Mouse (Mus musculus) heart, embryonic 15.5 days (tissue): ENCODE measurements around the gene Epha8. TPM values are rescaled to one million over a fixed set of nuclear protein-coding genes. Genes with fewer than 3 reads are reported as not detected.

ENCODE experiments used
- ATAC-seq: fragments of 200-750 bp; cut with Nextera tagmentation; replicated peaks from 2 replicates; pipeline ENCODE4 v1.8.0; 2017; ENCODE audit warnings: low read depth, moderate TSS enrichment; ENCODE audit not compliant: insufficient number of reproducible peaks, insufficient read depth, low FRiP score
- H3K27ac ChIP-seq: fragments of 300-500 bp; sonication (generic); 2 replicates; pipeline ENCODE4 v1.5.1; 2015; ENCODE audit warnings: mild to moderate bottlenecking, inconsistent platforms
- H3K27me3 ChIP-seq: fragments of 300-500 bp; sonication (generic); 2 replicates; pipeline ENCODE4 v1.6.1; 2015; ENCODE audit warnings: inconsistent platforms
- H3K36me3 ChIP-seq: fragments of 300-500 bp; sonication (generic); 2 replicates; pipeline ENCODE4 v1.6.1; 2015; ENCODE audit warnings: mild to moderate bottlenecking, inconsistent platforms
- H3K4me1 ChIP-seq: fragments of 300-500 bp; sonication (generic); replicated peaks from 2 replicates; pipeline ENCODE4 v1.6.1; 2015; ENCODE audit warnings: inconsistent platforms
- H3K4me2 ChIP-seq: fragments of 300-500 bp; sonication (generic); 2 replicates; pipeline ENCODE4 v1.6.1; 2015; ENCODE audit warnings: inconsistent platforms, mild to moderate bottlenecking, moderate library complexity
- H3K4me3 ChIP-seq: fragments of 300-500 bp; sonication (generic); 2 replicates; pipeline ENCODE4 v1.5.1; 2015; ENCODE audit warnings: mild to moderate bottlenecking, inconsistent platforms
- H3K9ac ChIP-seq: fragments of 300-500 bp; sonication (generic); 2 replicates; pipeline ENCODE4 v1.6.1; 2015; ENCODE audit warnings: mild to moderate bottlenecking, inconsistent platforms
- H3K9me3 ChIP-seq: fragments of 300-500 bp; sonication (generic); replicated peaks from 2 replicates; pipeline ENCODE4 v1.6.1; 2016; ENCODE audit warnings: inconsistent platforms
- WGBS: fragments of 180-500 bp; shearing (Covaris S2); methylation state at CpG from one replicate; pipeline ENCODE4 v1.1.7; 2015; ENCODE audit warnings: mixed read lengths; 5-methylcytosine and 5-hydroxymethylcytosine counted together
- polyA plus RNA-seq: library from polyadenylated mRNA; unstranded; fragments of >200 nt; fragmentation: Nextera tagmentation; extraction: Ambion mirVana; gene quantifications from 2 replicates; pipeline ENCODE4 v1.2.1, GENCODE M21; 2015

Epha8 gene
- polyA plus RNA-seq, 1 experiment from 2014 or later: 0.04 TPM

GRCm38 (mm10) chr4:136886101-136886500, 70.5 kb downstream of the Epha8 start, which contains the start of gene C1qb:
Gene C1qb (minus strand): TSS chr4:136886187.
- 58% methylated on average over 7 of the region's 7 CpGs for WGBS
- H3K36me3 ChIP-seq: no peaks in the 10 kb centered on the region
- no peak for ATAC-seq
- H3K27me3 ChIP-seq: peaks cover 42% of the 10 kb centered on the region
- H3K9ac ChIP-seq: no peak within 1 kb of the TSS
- no peak within 1 kb of the TSS for H3K4me2 ChIP-seq
- H3K27ac ChIP-seq: no peak within 1 kb of the TSS
- no peak within 1 kb of the TSS for H3K4me3 ChIP-seq
- no peaks in the 10 kb centered on the region for H3K9me3 ChIP-seq
- H3K4me1 ChIP-seq: no peaks in the 10 kb centered on the region

Other genes with a start within 250 kb of the Epha8 start
- 1.3 and 3.3 TPM in 2 replicates for gene Ephb2, start 120.8 kb downstream of the Epha8 start, polyA plus RNA-seq
- gene C1qb, start 70.6 kb downstream of the Epha8 start, polyA plus RNA-seq: 43.1 and 60.2 TPM in 2 replicates
- gene C1qc, start 63.8 kb downstream of the Epha8 start, polyA plus RNA-seq: 23.8 and 32.9 TPM in 2 replicates
- 30.7 and 36.8 TPM in 2 replicates for gene C1qa, start 58.0 kb downstream of the Epha8 start, polyA plus RNA-seq
- gene Zbtb40, start 92.0 kb upstream of the Epha8 start, polyA plus RNA-seq: 2.4 and 3.2 TPM in 2 replicates